Mouse (Mus musculus) brown adipose tissue, adult 24 weeks (tissue): ENCODE measurements around the gene Clec2g. TPM values are rescaled to one million over a fixed set of nuclear protein-coding genes. Genes with fewer than 3 reads are reported as not detected.
"Not testable (repeated sequence)": the region's sequence is repeated elsewhere in the genome, so short reads cannot be mapped to it uniquely, and the experiment has no call there.

ENCODE experiments used
- H3K27ac ChIP-seq: fragments of 200-500 bp; replicated peaks from 2 replicates; pipeline ENCODE4 v1.5.1; 2012; ENCODE audit warnings: low read depth, mild to moderate bottlenecking, low read length
- H3K4me1 ChIP-seq: fragments of 200-500 bp; 2 replicates; pipeline ENCODE4 v1.6.1; 2012; ENCODE audit warnings: low read length, mixed read lengths; ENCODE audit not compliant: control insufficient read depth, insufficient read depth, insufficient read length
- H3K4me3 ChIP-seq: fragments of 200-500 bp; 2 replicates; pipeline ENCODE4 v1.5.1; 2012; ENCODE audit warnings: low read depth, mild to moderate bottlenecking, low read length, moderate library complexity; ENCODE audit not compliant: insufficient read depth
- polyA plus RNA-seq: library from polyadenylated mRNA; stranded (reverse); fragments of >200 nt; gene quantifications from 2 replicates; pipeline ENCODE4 v1.2.4, GENCODE M21; 2012; ENCODE audit not compliant: missing spikeins, insufficient read depth, insufficient read length

Clec2g gene
- polyA plus RNA-seq, 1 experiment, result not detected

- H3K27ac ChIP-seq, H3K4me1 ChIP-seq, H3K4me3 ChIP-seq: not testable (repeated sequence)
Observed at GRCm38 (mm10) chr6:128962108-128962507, 27.9 kb downstream of the Clec2g start.

GRCm38 (mm10) chr6:128964519-128964918 lies 30.3 kb downstream of the Clec2g start:
- H3K4me3 ChIP-seq, result no peak overlapping the region
- no peaks in the 10 kb centered on the region for H3K4me1 ChIP-seq
- H3K27ac ChIP-seq, result no peak overlapping the region

DNA sequence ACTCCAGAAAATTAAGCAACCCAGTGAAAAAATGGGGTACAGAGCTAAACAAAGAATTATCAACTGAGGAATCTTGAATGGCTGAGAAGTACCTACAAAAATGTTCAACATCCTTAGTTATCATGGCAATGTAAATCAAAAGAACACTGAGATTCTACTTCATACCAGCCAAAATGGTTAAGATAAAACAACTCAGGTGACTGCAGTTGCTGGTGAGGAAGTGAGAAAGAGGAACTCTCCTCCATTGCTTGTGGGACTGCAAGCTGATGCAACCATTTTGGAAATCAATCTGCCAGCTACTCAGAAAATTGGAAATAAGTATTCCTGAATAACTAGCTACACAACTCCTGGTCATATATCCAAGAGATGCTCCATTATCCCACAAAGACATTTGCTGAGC lies 34.3 kb downstream of the Clec2g start:
- H3K27ac ChIP-seq, result no peak overlapping the region
- H3K4me3 ChIP-seq, result no peak overlapping the region
- no peaks in the 10 kb centered on the region for H3K4me1 ChIP-seq

GRCm38 (mm10) chr6:128969741-128970140 lies 35.6 kb downstream of the Clec2g start:
- Histone ChIP-seq H3K4me1 (no peaks in the 10 kb centered on the region), H3K27ac (no peak overlapping the region), H3K4me3 (no peak overlapping the region)

DNA sequence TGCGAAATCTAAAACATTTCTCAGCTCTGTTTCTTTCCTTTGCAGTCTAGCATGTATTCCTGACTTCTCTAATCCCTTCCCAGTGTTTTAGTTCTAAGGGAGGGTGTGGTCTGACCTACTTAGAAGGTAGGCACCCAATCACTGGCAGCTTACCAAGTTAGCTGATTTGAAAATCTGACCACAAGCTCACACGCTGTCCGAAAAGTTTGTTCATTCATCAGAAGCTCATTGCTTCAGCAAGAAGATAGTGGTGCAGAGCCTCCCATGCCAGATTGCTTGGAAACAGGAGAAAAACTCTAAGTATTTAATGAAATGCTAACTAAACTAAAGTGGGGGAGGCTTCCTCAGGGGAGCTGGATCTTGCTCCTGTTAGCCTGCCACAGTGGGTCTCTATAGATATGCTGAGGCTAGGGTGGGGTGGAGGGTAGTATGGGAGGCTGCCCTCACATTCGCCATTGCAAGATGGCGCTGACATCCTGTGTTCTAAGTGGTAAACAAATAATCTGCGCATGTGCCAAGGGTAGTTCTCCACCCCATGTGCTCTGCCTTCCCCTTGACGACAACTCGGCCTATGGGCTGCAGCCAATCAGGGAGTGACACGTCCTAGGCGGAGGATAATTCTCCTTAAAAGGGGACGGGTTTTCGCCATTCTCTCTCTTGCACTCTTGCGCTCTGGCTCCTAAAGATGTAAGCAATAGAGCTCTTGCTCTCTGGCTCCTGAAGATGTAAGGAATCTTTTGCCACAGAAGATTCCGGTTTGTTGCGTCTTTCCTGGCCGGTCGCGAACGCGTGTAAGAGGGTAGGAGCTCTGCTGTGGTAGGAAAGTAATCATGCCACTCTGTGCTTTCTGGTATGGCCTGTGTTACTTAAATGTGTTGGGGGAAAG lies 36.6 kb downstream of the Clec2g start:
- H3K27ac ChIP-seq, H3K4me3 ChIP-seq, H3K4me1 ChIP-seq: not testable (repeated sequence)

- H3K4me1 ChIP-seq, result no peaks in the 10 kb centered on the region
- no peak overlapping the region for H3K4me3 ChIP-seq
- H3K27ac ChIP-seq, result no peak overlapping the region
Observed at GRCm38 (mm10) chr6:128971394-128972039, 37.3 kb downstream of the Clec2g start.

DNA sequence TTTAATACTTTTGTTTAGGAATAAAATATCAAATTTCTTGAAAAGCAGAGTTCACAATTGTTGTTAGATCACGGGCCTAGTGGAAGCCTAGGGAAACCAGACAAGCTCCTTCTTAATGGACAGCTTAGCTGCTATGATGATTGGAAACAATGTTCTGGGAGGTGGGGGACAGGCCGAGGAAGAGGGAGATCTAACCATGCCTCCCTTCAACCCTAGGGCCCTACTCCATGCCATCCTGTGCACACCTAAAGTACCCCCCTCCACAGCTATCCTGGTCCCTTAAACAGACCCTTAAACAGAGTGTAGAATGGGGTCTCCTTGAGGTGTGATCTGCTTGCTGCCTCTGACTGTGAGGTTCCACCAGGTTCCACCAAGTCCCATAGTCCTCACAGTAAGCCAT lies 38.0 kb downstream of the Clec2g start:
- Histone ChIP-seq H3K27ac (no peak overlapping the region), H3K4me3 (no peak overlapping the region), H3K4me1 (no peaks in the 10 kb centered on the region)

GRCm38 (mm10) chr6:128972687-128973438 lies 38.7 kb downstream of the Clec2g start:
- no peak overlapping the region for H3K27ac ChIP-seq
- H3K4me1 ChIP-seq, result no peaks in the 10 kb centered on the region
- no peak overlapping the region for H3K4me3 ChIP-seq

DNA sequence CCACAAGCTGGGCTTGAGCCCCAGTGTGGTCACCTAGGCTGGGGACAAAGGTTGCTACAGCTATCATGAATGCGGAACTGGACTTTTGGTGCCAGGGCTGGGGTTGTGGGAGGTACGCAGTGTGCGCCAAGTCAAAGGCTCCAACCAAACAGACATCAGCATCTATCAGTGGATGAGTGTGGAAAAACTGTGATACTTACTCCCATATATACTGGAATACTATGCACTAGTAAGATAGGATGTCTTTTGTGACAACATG lies 39.2 kb downstream of the Clec2g start:
- no peak overlapping the region for H3K27ac ChIP-seq
- no peaks in the 10 kb centered on the region for H3K4me1 ChIP-seq
- no peak overlapping the region for H3K4me3 ChIP-seq

- H3K4me3 ChIP-seq, H3K27ac ChIP-seq, H3K4me1 ChIP-seq: not testable (repeated sequence)
Observed at GRCm38 (mm10) chr6:128974850-128975249, 40.7 kb downstream of the Clec2g start.

DNA sequence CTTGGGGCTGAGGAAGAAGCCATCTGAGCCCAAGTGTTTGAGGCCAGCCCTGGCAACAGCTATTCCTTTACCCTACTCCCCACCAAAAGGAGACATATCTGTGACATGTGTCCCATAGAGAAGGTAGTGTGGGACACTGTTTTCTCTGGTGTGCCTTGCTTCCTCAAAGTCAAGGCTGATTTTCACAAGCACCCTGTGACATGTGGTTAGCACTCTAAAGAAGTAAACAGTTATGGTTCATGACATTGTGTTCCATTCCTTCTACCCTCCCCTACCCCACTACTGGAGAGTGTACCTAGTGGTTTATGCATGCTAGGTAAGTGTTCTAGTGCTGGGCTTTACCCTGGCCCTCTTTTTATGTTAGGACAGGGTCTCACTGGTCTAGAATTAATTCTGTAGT lies 42.0 kb downstream of the Clec2g start:
- no peaks in the 10 kb centered on the region for H3K4me1 ChIP-seq
- no peak overlapping the region for H3K27ac ChIP-seq
- no peak overlapping the region for H3K4me3 ChIP-seq

DNA sequence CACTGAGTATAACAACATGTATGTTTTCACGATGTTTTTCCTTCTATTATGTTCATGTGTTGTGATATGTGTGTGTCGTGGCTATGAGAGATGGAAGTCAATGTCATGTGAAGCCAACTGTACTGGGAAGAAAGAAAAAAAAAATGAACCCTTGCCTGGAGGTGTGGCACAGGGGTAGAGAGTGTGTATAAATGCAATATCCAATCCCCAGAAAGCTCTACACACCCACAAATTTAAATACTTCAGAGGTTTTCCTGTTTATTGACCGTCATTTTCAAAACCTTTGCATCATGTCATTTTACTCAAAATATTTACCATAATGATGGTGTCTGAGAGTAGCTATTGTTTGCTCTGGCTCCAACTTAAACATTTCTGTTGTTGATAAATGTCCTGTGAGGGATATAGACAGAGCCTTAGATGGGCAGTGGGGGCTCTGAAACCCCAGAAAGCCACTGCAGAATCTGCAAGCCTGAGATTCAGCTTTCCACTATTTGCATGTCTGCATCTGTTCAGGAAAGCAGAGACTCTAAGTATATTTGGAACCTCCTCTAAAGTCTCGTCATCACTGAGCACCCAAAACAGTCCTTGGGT lies 47.9 kb downstream of the Clec2g start:
- not testable (repeated sequence) for H3K4me3 ChIP-seq, H3K27ac ChIP-seq, H3K4me1 ChIP-seq

DNA sequence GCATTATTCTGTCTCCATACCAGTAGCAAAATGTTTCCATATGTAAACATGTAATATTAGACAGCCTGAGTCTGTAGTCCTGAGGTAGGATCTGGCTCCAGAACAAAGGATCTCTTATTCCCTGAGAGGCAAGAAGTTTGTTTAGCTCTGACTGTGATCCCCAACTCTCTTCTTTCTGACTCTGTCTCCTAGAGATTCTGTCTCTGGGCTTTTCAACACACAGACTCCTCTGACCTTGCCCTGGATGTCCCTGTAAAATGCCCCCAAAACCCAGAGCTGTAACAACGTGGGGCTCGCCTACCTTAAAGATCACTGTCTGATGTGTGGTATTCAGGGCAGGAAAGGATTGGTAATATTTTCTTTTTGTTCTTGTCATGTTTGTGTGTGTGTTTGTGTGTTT lies 58.2 kb downstream of the Clec2g start:
- no peaks in the 10 kb centered on the region for H3K4me1 ChIP-seq
- H3K4me3 ChIP-seq, result no peak overlapping the region
- H3K27ac ChIP-seq, result no peak overlapping the region

DNA sequence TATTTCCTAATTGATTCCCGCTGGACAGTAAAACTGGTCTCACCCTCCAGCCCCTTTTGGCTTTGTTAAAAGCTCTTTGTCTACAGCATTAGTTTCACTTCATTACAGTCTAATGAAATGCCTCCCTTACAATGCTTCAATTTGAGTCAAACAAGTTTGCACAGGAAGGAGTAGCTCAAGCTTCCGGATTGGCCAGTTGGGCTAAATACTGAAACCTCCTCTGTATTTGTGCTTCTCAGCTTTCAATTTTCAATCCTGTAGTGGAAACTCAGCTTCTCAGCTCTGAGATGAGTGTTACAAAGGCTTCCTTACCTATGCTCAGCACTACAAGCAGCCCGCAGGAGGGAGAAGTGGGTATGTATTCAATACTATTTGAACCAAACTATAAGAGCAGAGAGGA lies 58.6 kb downstream of the Clec2g start:
- Histone ChIP-seq H3K4me3 (no peak overlapping the region), H3K27ac (no peak overlapping the region), H3K4me1 (no peaks in the 10 kb centered on the region)

GRCm38 (mm10) chr6:128993221-128993620 lies 59.0 kb downstream of the Clec2g start:
- Histone ChIP-seq H3K4me3 (no peak overlapping the region), H3K27ac (no peak overlapping the region), H3K4me1 (no peaks in the 10 kb centered on the region)
